In the genomic region with DNA sequence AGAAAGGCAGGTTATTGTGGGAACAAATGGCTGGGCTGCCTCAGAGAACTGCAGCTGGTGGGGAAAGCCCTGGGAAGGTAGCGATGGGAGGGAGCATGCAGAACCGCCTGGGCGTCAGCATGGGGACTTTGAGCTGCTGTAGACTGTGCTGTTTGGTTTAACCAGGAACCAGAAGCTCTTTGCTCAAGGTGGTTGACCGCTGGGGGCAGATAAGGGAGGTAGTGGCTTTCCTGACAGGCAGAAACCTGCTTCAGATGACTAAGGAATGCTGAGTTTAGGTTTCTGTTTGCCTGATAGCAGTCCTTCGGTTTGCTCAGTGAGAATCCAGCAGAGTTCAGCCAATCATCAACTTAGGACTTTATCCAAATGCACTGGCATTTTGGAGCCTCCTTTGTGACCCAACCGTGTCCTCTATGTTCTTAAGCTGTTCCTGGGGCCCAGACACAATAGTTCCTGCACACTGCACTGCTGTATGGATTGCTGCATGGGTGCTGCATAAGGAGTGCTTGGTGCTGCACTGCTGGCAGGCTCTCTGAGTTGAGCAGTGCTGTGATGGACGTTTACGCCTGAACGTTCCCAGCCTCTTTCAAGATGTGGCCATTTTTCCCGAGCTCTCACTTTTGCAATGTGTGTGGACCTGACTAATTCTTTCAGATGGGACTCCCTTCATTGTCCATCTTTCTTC, we compare ENCODE assay signal across 14 mouse cellular contexts. TPM values are rescaled to one million over a fixed set of nuclear protein-coding genes. Genes with fewer than 3 reads are reported as not detected.
DNase-seq lines count a peak whose midpoint lies in the region; ATAC-seq lines count a peak whose summit lies in the region.
"Had no signal": no experiment of that assay in that cellular context is flagged by ENCODE, and none has a peak within 500 bp of the region (broad histone marks: within the 10 kb centered on the region; RNA-seq: fewer than 3 reads in every experiment).

No protein-coding gene starts in this region.

- intact Hi-C loops in heart, postnatal 10 days (cut with DNase I), result no loop called here

- no peaks in the 10 kb centered on the region for H3K9me3 ChIP-seq in heart, embryonic 15.5 days (replicated peaks)
- no peaks in the 10 kb centered on the region for H3K9me3 ChIP-seq in intestine, embryonic 14.5 days (ENCODE audit: control insufficient read depth, low read length)
- peaks cover 12% of the 10 kb centered on the region for H3K9me3 ChIP-seq in megakaryocyte, embryonic 14.5 days
- H3K9me3 ChIP-seq in midbrain, embryonic 16.5 days (replicated peaks; ENCODE audit: control insufficient read depth, low read length, poor library complexity, severe bottlenecking), result no peaks in the 10 kb centered on the region

- no peak overlapping the region for H3K9ac ChIP-seq in heart, embryonic 15.5 days
- H3K9ac ChIP-seq in intestine, embryonic 14.5 days (ENCODE audit: low read length), result no peak overlapping the region
- no peak overlapping the region for H3K9ac ChIP-seq in midbrain, embryonic 16.5 days (ENCODE audit: low read depth, low read length)

- no peak overlapping the region for H3K4me3 ChIP-seq in heart, embryonic 15.5 days
- H3K4me3 ChIP-seq in intestine, embryonic 14.5 days (ENCODE audit: low read depth, low read length), result no peak overlapping the region
- H3K4me3 ChIP-seq in megakaryocyte, embryonic 14.5 days (replicated peaks), result peak overlapping the region; percentile 72
- H3K4me3 ChIP-seq in midbrain, embryonic 16.5 days (ENCODE audit: low read depth, low read length), result no peak overlapping the region
- H3K4me3 ChIP-seq: erythroblast, embryonic 14.5 days had no signal

- 0 out of 2 replicates have a peak, but pooled peaks have one; percentile 22 for ATAC-seq in heart, embryonic 15.5 days (replicated peaks; ENCODE audit: insufficient number of reproducible peaks, insufficient read depth, low FRiP score, low read depth)
- ATAC-seq in intestine, embryonic 14.5 days (replicated peaks; ENCODE audit: low FRiP score, low TSS enrichment, low read depth), result peak; percentile 92
- ATAC-seq in CD4-positive, CD25-positive, alpha-beta regulatory T cell, adult 4 months, result no peak
- ATAC-seq in midbrain, embryonic 16.5 days, result no peak
- ATAC-seq: activated CD4-positive, CD25-positive, alpha-beta regulatory T cell, adult 4 months; inflammation-experienced regulatory T-cells, adult 6 months had no signal

- DNase-seq in heart, postnatal 10 days, result no peak
- DNase-seq in A20 (ENCODE audit: low read depth, low spot score), result peak; percentile 17
- DNase-seq in intestine, embryonic 14.5 days (ENCODE audit: low spot score), result no peak
- DNase-seq in layer of hippocampus, postnatal 14 days (ENCODE audit: low spot score in 2 of 2), result no peak
- DNase-seq: cerebellum, adult 18-20 months; gastrocnemius, postnatal 36 days; lung, adult 2 months had no signal

- no peak overlapping the region for H3K27ac ChIP-seq in heart, embryonic 15.5 days
- no peak overlapping the region for H3K27ac ChIP-seq in intestine, embryonic 14.5 days (ENCODE audit: low read depth)
- no peak overlapping the region for H3K27ac ChIP-seq in midbrain, embryonic 16.5 days (ENCODE audit: low read length)

- peaks cover 9% of the 10 kb centered on the region; the same call in 1 of the 2 replicates for H3K4me1 ChIP-seq in heart, embryonic 15.5 days (replicated peaks)
- H3K4me1 ChIP-seq in intestine, embryonic 14.5 days (replicated peaks; ENCODE audit: control insufficient read depth, insufficient read depth, low read length), result no peaks in the 10 kb centered on the region; the same call in 1 of the 2 replicates
- H3K4me1 ChIP-seq in megakaryocyte, embryonic 14.5 days, result peaks cover 15% of the 10 kb centered on the region
- H3K4me1 ChIP-seq in midbrain, embryonic 16.5 days (ENCODE audit: control insufficient read depth, insufficient read depth, low read length), result peaks cover 2% of the 10 kb centered on the region

- no peaks in the 10 kb centered on the region for H3K36me3 ChIP-seq in heart, embryonic 15.5 days
- H3K36me3 ChIP-seq in intestine, embryonic 14.5 days (ENCODE audit: control insufficient read depth, insufficient read depth, low read length), result no peaks in the 10 kb centered on the region
- no peaks in the 10 kb centered on the region for H3K36me3 ChIP-seq in megakaryocyte, embryonic 14.5 days (replicated peaks; ENCODE audit: low read length)
- H3K36me3 ChIP-seq in midbrain, embryonic 16.5 days (ENCODE audit: control insufficient read depth, insufficient read depth, low read length), result no peaks in the 10 kb centered on the region

- WGBS in heart, embryonic 15.5 days, result 38% methylated on average over 10 of the region's 10 CpGs
- WGBS in intestine, embryonic 14.5 days, result 38% methylated on average over 10 of the region's 10 CpGs
- WGBS in midbrain, embryonic 16.5 days, result 58% methylated on average over 10 of the region's 10 CpGs

- H3K4me2 ChIP-seq in heart, embryonic 15.5 days, result 0 out of 2 replicates have a peak overlapping the region, but pooled peaks have one; percentile 10
- no peak overlapping the region for H3K4me2 ChIP-seq in intestine, embryonic 14.5 days (ENCODE audit: low read length)
- no peak overlapping the region for H3K4me2 ChIP-seq in midbrain, embryonic 16.5 days (ENCODE audit: low read length)

- H3K27me3 ChIP-seq in heart, embryonic 15.5 days, result no peaks in the 10 kb centered on the region
- no peaks in the 10 kb centered on the region for H3K27me3 ChIP-seq in intestine, embryonic 14.5 days (replicated peaks; ENCODE audit: control insufficient read depth, insufficient read depth, low read length)
- H3K27me3 ChIP-seq in megakaryocyte, embryonic 14.5 days (replicated peaks), result peaks cover 37% of the 10 kb centered on the region
- no peaks in the 10 kb centered on the region for H3K27me3 ChIP-seq in midbrain, embryonic 16.5 days (ENCODE audit: control insufficient read depth, insufficient read depth, low read depth, low read length)

RNA-seq across cellular contexts. Expression of a gene that starts 6.8 kb away (rescaled TPM):
- 9.8 and 10.4 TPM in 2 replicates for polyA plus RNA-seq in heart, embryonic 15.5 days (2015; fragmentation: Nextera tagmentation; extraction: Ambion mirVana)
- total RNA-seq in heart, postnatal 10 days (2021), result 100 to 1,000 TPM; 110 to 131 TPM
- 3.2 and 3.6 TPM in 2 replicates for polyA plus RNA-seq in intestine, embryonic 14.5 days (2014; fragmentation: Nextera tagmentation; extraction: Ambion mirVana)
- polyA plus RNA-seq in megakaryocyte, embryonic 14.5 days (2012; ENCODE audit: insufficient read depth, low replicate concordance), result 0.04 TPM in 1 of 2 replicates, not detected in the other
- polyA plus RNA-seq in CD4-positive, CD25-positive, alpha-beta regulatory T cell, adult 4 months (2017; shearing (Covaris generic)), result under 1 TPM in 1 of 2 experiments, not detected in 1; 0.22 TPM
- 23.6 and 26.1 TPM in 2 replicates for polyA plus RNA-seq in midbrain, embryonic 16.5 days (2015; fragmentation: Nextera tagmentation; extraction: Ambion mirVana)
- 100 to 1,000 TPM; 141 to 151 TPM for total RNA-seq in layer of hippocampus, postnatal 14 days (2021)
- polyA plus RNA-seq: erythroblast, embryonic 14.5 days had no signal

Comparison
In these comparisons a context has a peak if more than half of its experiments do, and no peak if none do; other contexts are left out.
1. ATAC-seq: peak in heart, embryonic 15.5 days (single experiment) and intestine, embryonic 14.5 days (single experiment); none in CD4-positive, CD25-positive, alpha-beta regulatory T cell, adult 4 months (single experiment) and midbrain, embryonic 16.5 days (single experiment).